Mouse (Mus musculus) ES-Bruce4 (cell line): Measurements from ENCODE around the gene Sorcs2.

Source experiments
- CTCF ChIP-seq: IDR thresholded peaks from one replicate; pipeline ENCODE4 v1.8.1; 2011; ENCODE audit warnings: low read depth, low read length
- EP300 ChIP-seq: IDR thresholded peaks from 2 replicates; pipeline ENCODE4 v1.6.1; 2011; ENCODE audit warnings: low read depth, low read length; ENCODE audit not compliant: insufficient read depth
- POLR2A ChIP-seq: IDR thresholded peaks from one replicate; pipeline ENCODE4 v1.8.1; 2011; ENCODE audit warnings: low read length; ENCODE audit not compliant: insufficient read depth

GRCm38 (mm10) chr5:35985611-35986010 lies 412.3 kb downstream of the Sorcs2 start:
- TF ChIP-seq CTCF (no peak), POLR2A (no peak), EP300 (no peak)
